In the genomic region with DNA sequence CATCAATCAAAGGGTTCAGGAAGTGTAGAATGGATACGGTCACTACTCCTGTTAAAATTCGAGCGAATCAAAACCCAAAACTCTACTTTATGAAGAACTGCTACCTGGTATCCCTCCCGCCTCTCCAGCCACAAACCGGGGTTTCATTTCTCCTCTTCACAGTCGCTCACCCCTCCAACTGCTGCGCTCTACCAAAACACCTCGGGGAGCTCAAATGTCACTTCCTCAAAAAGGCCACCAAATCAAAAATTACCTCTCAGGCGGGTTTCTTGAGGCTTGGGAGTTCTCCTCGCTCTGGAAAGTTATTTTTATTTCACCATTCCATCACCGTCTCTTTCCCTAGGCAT, we compare ENCODE assay signal across 8 mouse cellular contexts. TPM values are rescaled to one million over a fixed set of nuclear protein-coding genes. Genes with fewer than 3 reads are reported as not detected.
DNase-seq lines count a peak whose midpoint lies in the region; ATAC-seq lines count a peak whose summit lies in the region.

No protein-coding gene starts in this region.

- 2% methylated on average over 11 of the region's 11 CpGs for WGBS in heart, embryonic 11.5 days (ENCODE audit: insufficient replicate concordance)
- under 1% methylated on average over 11 of the region's 11 CpGs for WGBS in hindbrain, embryonic 14.5 days
- 2% methylated on average over 11 of the region's 11 CpGs for WGBS in midbrain, embryonic 10.5 days
- under 1% methylated on average over 11 of the region's 11 CpGs for WGBS in stomach, embryonic 16.5 days

- no peak overlapping the region for H3K27ac ChIP-seq in heart, embryonic 11.5 days (ENCODE audit: low read depth, low read length)
- no peak overlapping the region for H3K27ac ChIP-seq in hindbrain, embryonic 14.5 days
- no peak overlapping the region for H3K27ac ChIP-seq in midbrain, embryonic 10.5 days (replicated peaks)
- H3K27ac ChIP-seq in stomach, embryonic 16.5 days (ENCODE audit: low read length): no peak overlapping the region

- intact Hi-C loops in heart, postnatal 36 days (cut with DNase I): no loop called here

- no peak for DNase-seq in heart, postnatal 36 days
- peak; percentile 27 for DNase-seq in T-cell, adult 2 months (ENCODE audit: low spot score)
- DNase-seq in hindbrain, embryonic 14.5 days (ENCODE audit: low spot score): no peak
- DNase-seq in midbrain, embryonic 10.5 days (ENCODE audit: low spot score): peak; percentile 28
- DNase-seq in cerebellum, adult 9-11 months: no peak
- DNase-seq in kidney, postnatal 14 days: no peak

- H3K9ac ChIP-seq in heart, embryonic 11.5 days (ENCODE audit: low read depth, low read length): peak overlapping the region; percentile 50; the same call in 1 of the 2 replicates
- H3K9ac ChIP-seq in hindbrain, embryonic 14.5 days: peak overlapping the region; percentile 57; the same call in 1 of the 2 replicates
- H3K9ac ChIP-seq in stomach, embryonic 16.5 days (ENCODE audit: low read length): peak overlapping the region; percentile 79

- peak overlapping the region; percentile 56 for H3K4me3 ChIP-seq in heart, embryonic 11.5 days (ENCODE audit: low read depth, low read length)
- peak overlapping the region; percentile 57 for H3K4me3 ChIP-seq in hindbrain, embryonic 14.5 days (replicated peaks; ENCODE audit: low read length)
- peak overlapping the region; percentile 76 for H3K4me3 ChIP-seq in midbrain, embryonic 10.5 days
- peak overlapping the region; percentile 74 for H3K4me3 ChIP-seq in stomach, embryonic 16.5 days (replicated peaks; ENCODE audit: low read length)

- ATAC-seq in heart, embryonic 11.5 days (replicated peaks; ENCODE audit: insufficient number of reproducible peaks, low FRiP score, low TSS enrichment): no peak
- no peak for ATAC-seq in hindbrain, embryonic 14.5 days (ENCODE audit: low FRiP score)
- ATAC-seq in stomach, embryonic 16.5 days (ENCODE audit: insufficient read depth, low FRiP score): no peak

- H3K27me3 ChIP-seq in heart, embryonic 11.5 days (ENCODE audit: control insufficient read depth, insufficient read depth, low read length): peaks cover 28% of the 10 kb centered on the region
- peaks cover 34% of the 10 kb centered on the region for H3K27me3 ChIP-seq in hindbrain, embryonic 14.5 days (ENCODE audit: control insufficient read depth, insufficient read depth, low read length)
- H3K27me3 ChIP-seq in midbrain, embryonic 10.5 days (ENCODE audit: low read depth, poor library complexity, severe bottlenecking): peaks cover 46% of the 10 kb centered on the region
- peaks cover 4% of the 10 kb centered on the region for H3K27me3 ChIP-seq in stomach, embryonic 16.5 days (ENCODE audit: control insufficient read depth, insufficient read depth, low read length)

- no peaks in the 10 kb centered on the region for H3K9me3 ChIP-seq in heart, embryonic 11.5 days (replicated peaks; ENCODE audit: control insufficient read depth, low read length)
- H3K9me3 ChIP-seq in hindbrain, embryonic 14.5 days (ENCODE audit: control insufficient read depth, low read length): no peaks in the 10 kb centered on the region
- no peaks in the 10 kb centered on the region for H3K9me3 ChIP-seq in midbrain, embryonic 10.5 days (replicated peaks)
- H3K9me3 ChIP-seq in stomach, embryonic 16.5 days (replicated peaks; ENCODE audit: control insufficient read depth, low read length): no peaks in the 10 kb centered on the region

- no peaks in the 10 kb centered on the region for H3K4me1 ChIP-seq in heart, embryonic 11.5 days (ENCODE audit: control insufficient read depth, insufficient read depth, low read length)
- H3K4me1 ChIP-seq in hindbrain, embryonic 14.5 days (replicated peaks; ENCODE audit: control insufficient read depth, insufficient read depth, low read length): peaks cover 6% of the 10 kb centered on the region; the same call in 1 of the 2 replicates
- peaks cover 17% of the 10 kb centered on the region for H3K4me1 ChIP-seq in midbrain, embryonic 10.5 days
- H3K4me1 ChIP-seq in stomach, embryonic 16.5 days (ENCODE audit: control insufficient read depth, insufficient read depth, low read length): peaks cover 11% of the 10 kb centered on the region; the same call in 1 of the 2 replicates

- no peaks in the 10 kb centered on the region for H3K36me3 ChIP-seq in heart, embryonic 11.5 days (ENCODE audit: control insufficient read depth, insufficient read depth, low read length)
- H3K36me3 ChIP-seq in hindbrain, embryonic 14.5 days (replicated peaks; ENCODE audit: control insufficient read depth, insufficient read depth): no peaks in the 10 kb centered on the region
- no peaks in the 10 kb centered on the region for H3K36me3 ChIP-seq in midbrain, embryonic 10.5 days
- H3K36me3 ChIP-seq in stomach, embryonic 16.5 days (ENCODE audit: control insufficient read depth, insufficient read depth, low read length): no peaks in the 10 kb centered on the region

- peak overlapping the region; percentile 83 for H3K4me2 ChIP-seq in heart, embryonic 11.5 days
- H3K4me2 ChIP-seq in hindbrain, embryonic 14.5 days (replicated peaks): peak overlapping the region; percentile 99
- H3K4me2 ChIP-seq in stomach, embryonic 16.5 days (ENCODE audit: low read depth, low read length): peak overlapping the region; percentile 85

RNA-seq across cellular contexts. Expression of gene Ap1s3, which starts 0.6 kb away (rescaled TPM):
- polyA plus RNA-seq in heart, embryonic 11.5 days (2014; fragmentation: Nextera tagmentation; extraction: Ambion mirVana): 0.08 and 0.30 TPM in 2 replicates
- under 1 TPM; 0.16 to 0.36 TPM for total RNA-seq in heart, postnatal 36 days (2021)
- 0.20 and 0.35 TPM in 2 replicates for polyA plus RNA-seq in hindbrain, embryonic 14.5 days (2014; fragmentation: Nextera tagmentation; extraction: Ambion mirVana)
- polyA plus RNA-seq in midbrain, embryonic 10.5 days (2016; fragmentation: Nextera tagmentation; extraction: Ambion mirVana): 0.26 TPM in 1 of 2 replicates, not detected in the other
- 0.43 and 0.54 TPM in 2 replicates for polyA plus RNA-seq in stomach, embryonic 16.5 days (2015; fragmentation: Nextera tagmentation; extraction: Ambion mirVana)

Comparison
In these comparisons a context has a peak if more than half of its experiments do, and no peak if none do; other contexts are left out.
1. DNase-seq: peak in T-cell, adult 2 months (single experiment) and midbrain, embryonic 10.5 days (single experiment); none in heart, postnatal 36 days (0 of 2), hindbrain, embryonic 14.5 days (single experiment), cerebellum, adult 9-11 months (single experiment) and kidney, postnatal 14 days (single experiment).
2. Peak in every context shown above with its lines, with median percentiles within 50 percentile points of each other: H3K4me2 ChIP-seq, H3K4me3 ChIP-seq and H3K9ac ChIP-seq.